Mouse (Mus musculus): ENCODE data around the gene Phlpp1. TPM values are rescaled to one million over a fixed set of nuclear protein-coding genes. Genes with fewer than 3 reads are reported as not detected.
"Not testable (repeated sequence)": the region's sequence is repeated elsewhere in the genome, so short reads cannot be mapped to it uniquely, and the experiment has no call there.

Phlpp1 gene
- polyA plus RNA-seq, 1 experiment from 2014 or later = 1.7 TPM

- Histone ChIP-seq H3K4me2 (no peak overlapping the region), H3K9ac (ENCODE audit: low read depth, low read length) (no peak overlapping the region), H3K27ac (ENCODE audit: low read depth, low read length) (no peak overlapping the region), H3K4me3 (ENCODE audit: low read depth, low read length) (no peak overlapping the region), H3K27me3 (replicated peaks; ENCODE audit: control insufficient read depth, insufficient read depth, low read length) (no peaks in the 10 kb centered on the region), H3K9me3 (ENCODE audit: control insufficient read depth, low read length) (no peaks in the 10 kb centered on the region), H3K36me3 (ENCODE audit: control insufficient read depth, insufficient read depth, low read length) (no peaks in the 10 kb centered on the region), H3K4me1 (replicated peaks; ENCODE audit: control insufficient read depth, insufficient read depth, low read length) (no peaks in the 10 kb centered on the region)
- ATAC-seq (replicated peaks; ENCODE audit: low FRiP score) = no peak
- DNase-seq (ENCODE audit: low spot score) = no peak
- 59% methylated on average over 2 of the region's 2 CpGs for WGBS
Observed at GRCm38 (mm10) chr1:106310285-106310684, 138.7 kb downstream of the Phlpp1 start.

GRCm38 (mm10) chr1:106311830-106312229 is 140.3 kb downstream of the Phlpp1 start:
- H3K36me3 ChIP-seq (ENCODE audit: control insufficient read depth, insufficient read depth, low read length); DNase-seq (ENCODE audit: low spot score); ATAC-seq (replicated peaks; ENCODE audit: low FRiP score); H3K4me1 ChIP-seq (replicated peaks; ENCODE audit: control insufficient read depth, insufficient read depth, low read length); H3K27me3 ChIP-seq (replicated peaks; ENCODE audit: control insufficient read depth, insufficient read depth, low read length); H3K9ac ChIP-seq (ENCODE audit: low read depth, low read length); H3K27ac ChIP-seq (ENCODE audit: low read depth, low read length); H3K4me2 ChIP-seq; H3K9me3 ChIP-seq (ENCODE audit: control insufficient read depth, low read length); H3K4me3 ChIP-seq (ENCODE audit: low read depth, low read length): not testable (repeated sequence)
- WGBS = 87% methylated on average over 2 of the region's 2 CpGs

- WGBS = 81% methylated on average over 4 of the region's 4 CpGs
- Histone ChIP-seq H3K4me3 (ENCODE audit: low read depth, low read length) (no peak overlapping the region), H3K27me3 (replicated peaks; ENCODE audit: control insufficient read depth, insufficient read depth, low read length) (no peaks in the 10 kb centered on the region), H3K9me3 (ENCODE audit: control insufficient read depth, low read length) (no peaks in the 10 kb centered on the region), H3K36me3 (ENCODE audit: control insufficient read depth, insufficient read depth, low read length) (no peaks in the 10 kb centered on the region), H3K9ac (ENCODE audit: low read depth, low read length) (no peak overlapping the region), H3K27ac (ENCODE audit: low read depth, low read length) (no peak overlapping the region), H3K4me1 (replicated peaks; ENCODE audit: control insufficient read depth, insufficient read depth, low read length) (peaks cover 5% of the 10 kb centered on the region), H3K4me2 (no peak overlapping the region)
- DNase-seq (ENCODE audit: low spot score) (no peak), ATAC-seq (replicated peaks; ENCODE audit: low FRiP score) (no peak)
Observed at GRCm38 (mm10) chr1:106314476-106314875, 142.9 kb downstream of the Phlpp1 start.

- Histone ChIP-seq H3K27ac (ENCODE audit: low read depth, low read length) (no peak overlapping the region), H3K9ac (ENCODE audit: low read depth, low read length) (no peak overlapping the region), H3K4me1 (replicated peaks; ENCODE audit: control insufficient read depth, insufficient read depth, low read length) (peaks cover 5% of the 10 kb centered on the region), H3K27me3 (replicated peaks; ENCODE audit: control insufficient read depth, insufficient read depth, low read length) (no peaks in the 10 kb centered on the region), H3K9me3 (ENCODE audit: control insufficient read depth, low read length) (no peaks in the 10 kb centered on the region), H3K4me3 (ENCODE audit: low read depth, low read length) (no peak overlapping the region), H3K4me2 (no peak overlapping the region), H3K36me3 (ENCODE audit: control insufficient read depth, insufficient read depth, low read length) (no peaks in the 10 kb centered on the region)
- ATAC-seq (replicated peaks; ENCODE audit: low FRiP score) = no peak
- no peak for DNase-seq (ENCODE audit: low spot score)
- 51% methylated on average over 4 of the region's 4 CpGs for WGBS
Observed at GRCm38 (mm10) chr1:106316641-106317304, 145.2 kb downstream of the Phlpp1 start.

GRCm38 (mm10) chr1:106318341-106318740 is 146.8 kb downstream of the Phlpp1 start:
- no peaks in the 10 kb centered on the region for H3K27me3 ChIP-seq (replicated peaks; ENCODE audit: control insufficient read depth, insufficient read depth, low read length)

GRCm38 (mm10) chr1:106320583-106320982 is 149.0 kb downstream of the Phlpp1 start:
- Histone ChIP-seq H3K4me2 (no peak overlapping the region), H3K36me3 (ENCODE audit: control insufficient read depth, insufficient read depth, low read length) (no peaks in the 10 kb centered on the region), H3K9ac (ENCODE audit: low read depth, low read length) (no peak overlapping the region), H3K27me3 (replicated peaks; ENCODE audit: control insufficient read depth, insufficient read depth, low read length) (no peaks in the 10 kb centered on the region), H3K4me1 (replicated peaks; ENCODE audit: control insufficient read depth, insufficient read depth, low read length) (peaks cover 5% of the 10 kb centered on the region), H3K4me3 (ENCODE audit: low read depth, low read length) (no peak overlapping the region), H3K27ac (ENCODE audit: low read depth, low read length) (no peak overlapping the region), H3K9me3 (ENCODE audit: control insufficient read depth, low read length) (no peaks in the 10 kb centered on the region)
- 69% methylated on average over 1 of the region's 1 CpGs for WGBS
- DNase-seq (ENCODE audit: low spot score) (no peak), ATAC-seq (replicated peaks; ENCODE audit: low FRiP score) (no peak)

More at GRCm38 (mm10) chr1:106318341-106318740, 146.8 kb downstream of the Phlpp1 start:
- Histone ChIP-seq H3K9ac (ENCODE audit: low read depth, low read length) (no peak overlapping the region), H3K36me3 (ENCODE audit: control insufficient read depth, insufficient read depth, low read length) (no peaks in the 10 kb centered on the region), H3K4me3 (ENCODE audit: low read depth, low read length) (no peak overlapping the region), H3K9me3 (ENCODE audit: control insufficient read depth, low read length) (no peaks in the 10 kb centered on the region), H3K27ac (ENCODE audit: low read depth, low read length) (no peak overlapping the region), H3K4me1 (replicated peaks; ENCODE audit: control insufficient read depth, insufficient read depth, low read length) (peaks cover 5% of the 10 kb centered on the region), H3K4me2 (no peak overlapping the region)
- ATAC-seq (replicated peaks; ENCODE audit: low FRiP score) (no peak), DNase-seq (ENCODE audit: low spot score) (no peak)
- WGBS = 79% methylated on average over 5 of the region's 5 CpGs

- no peak overlapping the region for H3K4me3 ChIP-seq (ENCODE audit: low read depth, low read length)
- WGBS = 89% methylated on average over 8 of the region's 8 CpGs
- ATAC-seq (replicated peaks; ENCODE audit: low FRiP score) = no peak
Observed at GRCm38 (mm10) chr1:106321432-106322126, 150.0 kb downstream of the Phlpp1 start.

GRCm38 (mm10) chr1:106326691-106327090 is 155.1 kb downstream of the Phlpp1 start:
- no peak overlapping the region for H3K4me2 ChIP-seq
- 78% methylated on average over 2 of the region's 2 CpGs for WGBS

More at GRCm38 (mm10) chr1:106321432-106322126, 150.0 kb downstream of the Phlpp1 start:
- Histone ChIP-seq H3K27ac (ENCODE audit: low read depth, low read length) (no peak overlapping the region), H3K27me3 (replicated peaks; ENCODE audit: control insufficient read depth, insufficient read depth, low read length) (no peaks in the 10 kb centered on the region), H3K9ac (ENCODE audit: low read depth, low read length) (no peak overlapping the region), H3K4me1 (replicated peaks; ENCODE audit: control insufficient read depth, insufficient read depth, low read length) (peaks cover 4% of the 10 kb centered on the region), H3K36me3 (ENCODE audit: control insufficient read depth, insufficient read depth, low read length) (no peaks in the 10 kb centered on the region), H3K4me2 (no peak overlapping the region), H3K9me3 (ENCODE audit: control insufficient read depth, low read length) (no peaks in the 10 kb centered on the region)
- no peak for DNase-seq (ENCODE audit: low spot score)

GRCm38 (mm10) chr1:106342100-106342499 is 170.5 kb downstream of the Phlpp1 start:
- Histone ChIP-seq H3K4me2 (no peak overlapping the region), H3K27me3 (replicated peaks; ENCODE audit: control insufficient read depth, insufficient read depth, low read length) (no peaks in the 10 kb centered on the region), H3K27ac (ENCODE audit: low read depth, low read length) (no peak overlapping the region), H3K9ac (ENCODE audit: low read depth, low read length) (no peak overlapping the region), H3K4me1 (replicated peaks; ENCODE audit: control insufficient read depth, insufficient read depth, low read length) (no peaks in the 10 kb centered on the region), H3K9me3 (ENCODE audit: control insufficient read depth, low read length) (no peaks in the 10 kb centered on the region), H3K36me3 (ENCODE audit: control insufficient read depth, insufficient read depth, low read length) (no peaks in the 10 kb centered on the region), H3K4me3 (ENCODE audit: low read depth, low read length) (no peak overlapping the region)
- ATAC-seq (replicated peaks; ENCODE audit: low FRiP score) (no peak), DNase-seq (ENCODE audit: low spot score) (no peak)
- WGBS = 85% methylated on average over 3 of the region's 3 CpGs

More at GRCm38 (mm10) chr1:106326691-106327090, 155.1 kb downstream of the Phlpp1 start:
- Histone ChIP-seq H3K36me3 (ENCODE audit: control insufficient read depth, insufficient read depth, low read length) (no peaks in the 10 kb centered on the region), H3K9me3 (ENCODE audit: control insufficient read depth, low read length) (no peaks in the 10 kb centered on the region), H3K4me3 (ENCODE audit: low read depth, low read length) (no peak overlapping the region), H3K27me3 (replicated peaks; ENCODE audit: control insufficient read depth, insufficient read depth, low read length) (no peaks in the 10 kb centered on the region), H3K4me1 (replicated peaks; ENCODE audit: control insufficient read depth, insufficient read depth, low read length) (no peaks in the 10 kb centered on the region), H3K9ac (ENCODE audit: low read depth, low read length) (no peak overlapping the region), H3K27ac (ENCODE audit: low read depth, low read length) (no peak overlapping the region)
- DNase-seq (ENCODE audit: low spot score) (no peak), ATAC-seq (replicated peaks; ENCODE audit: low FRiP score) (no peak)

Measured in liver, embryonic 11.5 days (tissue).